Mouse (Mus musculus): ENCODE data around the gene Cpeb2. TPM values are rescaled to one million over a fixed set of nuclear protein-coding genes. Genes with fewer than 3 reads are reported as not detected.

The Cpeb2 gene
- polyA plus RNA-seq, 1 experiment from 2014 or later: 1.1 TPM

DNA sequence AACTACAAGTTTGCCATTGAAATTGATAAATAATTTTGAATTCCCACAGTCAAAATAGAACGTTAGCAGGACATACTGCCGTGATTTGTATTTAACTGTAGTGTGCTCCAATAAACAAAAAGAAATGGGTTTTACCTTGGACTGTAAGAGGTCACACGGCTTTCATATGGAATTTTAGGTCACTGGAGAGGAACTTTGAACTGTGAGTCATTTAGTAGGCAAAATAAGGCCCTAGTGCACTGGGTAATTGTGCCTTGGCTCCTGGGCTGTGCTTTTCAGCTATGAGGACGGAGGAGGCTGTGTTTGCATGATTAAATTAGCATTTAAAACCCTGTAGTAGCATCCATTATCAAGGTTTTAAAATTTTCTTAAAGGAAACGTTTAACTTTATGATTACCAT is 3.0 kb downstream of the Cpeb2 start:
- Histone ChIP-seq H3K36me3 (ENCODE audit: control insufficient read depth, insufficient read depth, low read length) (no peaks in the 10 kb centered on the region), H3K9me3 (ENCODE audit: control insufficient read depth, low read length) (no peaks in the 10 kb centered on the region), H3K4me3 (ENCODE audit: low read length) (peak overlapping the region; percentile 95), H3K27me3 (ENCODE audit: control insufficient read depth, insufficient read depth, low read depth, low read length) (no peaks in the 10 kb centered on the region), H3K4me2 (ENCODE audit: low read depth, low read length) (peak overlapping the region; percentile 95), H3K9ac (ENCODE audit: low read length) (no peak overlapping the region), H3K27ac (ENCODE audit: low read length) (no peak overlapping the region), H3K4me1 (replicated peaks; ENCODE audit: control insufficient read depth, insufficient read depth, low read length) (peaks cover 8% of the 10 kb centered on the region; the same call in 1 of the 2 replicates)
- 37% methylated on average over 5 of the region's 5 CpGs for WGBS
- no peak for ATAC-seq (ENCODE audit: low read depth)

GRCm38 (mm10) chr5:43236476-43236875 is 3.5 kb downstream of the Cpeb2 start:
- H3K4me2 ChIP-seq (ENCODE audit: low read depth, low read length): no peak overlapping the region
- H3K9me3 ChIP-seq (ENCODE audit: control insufficient read depth, low read length): no peaks in the 10 kb centered on the region
- ATAC-seq (ENCODE audit: low read depth): no peak
- WGBS: 59% methylated on average over 3 of the region's 3 CpGs
- H3K27me3 ChIP-seq (ENCODE audit: control insufficient read depth, insufficient read depth, low read depth, low read length): no peaks in the 10 kb centered on the region
- peaks cover 8% of the 10 kb centered on the region; the same call in 1 of the 2 replicates for H3K4me1 ChIP-seq (replicated peaks; ENCODE audit: control insufficient read depth, insufficient read depth, low read length)
- H3K4me3 ChIP-seq (ENCODE audit: low read length): no peak overlapping the region
- no peak overlapping the region for H3K9ac ChIP-seq (ENCODE audit: low read length)
- H3K36me3 ChIP-seq (ENCODE audit: control insufficient read depth, insufficient read depth, low read length): no peaks in the 10 kb centered on the region
- no peak overlapping the region for H3K27ac ChIP-seq (ENCODE audit: low read length)

DNA sequence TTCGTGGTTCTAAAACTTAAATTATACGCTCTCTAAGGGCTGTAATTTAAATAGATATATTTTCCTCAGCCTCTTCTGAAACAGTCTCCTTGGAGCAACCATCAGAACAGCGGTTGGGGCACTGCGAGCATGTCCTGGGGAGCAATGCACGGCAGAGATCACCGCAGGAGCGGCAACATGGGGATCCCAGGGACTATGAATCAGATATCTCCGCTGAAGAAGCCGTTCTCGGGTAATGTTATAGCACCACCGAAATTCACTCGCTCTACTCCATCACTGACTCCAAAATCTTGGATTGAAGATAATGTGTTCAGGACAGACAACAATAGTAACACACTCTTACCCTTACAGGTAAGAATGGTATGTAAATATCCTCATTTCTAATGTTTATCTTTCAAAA is 4.3 kb downstream of the Cpeb2 start:
- Histone ChIP-seq H3K9me3 (ENCODE audit: control insufficient read depth, low read length) (no peaks in the 10 kb centered on the region), H3K27me3 (ENCODE audit: control insufficient read depth, insufficient read depth, low read depth, low read length) (no peaks in the 10 kb centered on the region), H3K4me3 (ENCODE audit: low read length) (no peak overlapping the region), H3K9ac (ENCODE audit: low read length) (no peak overlapping the region), H3K4me2 (ENCODE audit: low read depth, low read length) (no peak overlapping the region), H3K4me1 (replicated peaks; ENCODE audit: control insufficient read depth, insufficient read depth, low read length) (peaks cover 8% of the 10 kb centered on the region; the same call in 1 of the 2 replicates), H3K27ac (ENCODE audit: low read length) (no peak overlapping the region), H3K36me3 (ENCODE audit: control insufficient read depth, insufficient read depth, low read length) (no peaks in the 10 kb centered on the region)
- 81% methylated on average over 12 of the region's 12 CpGs for WGBS
- no peak for ATAC-seq (ENCODE audit: low read depth)

- Histone ChIP-seq H3K4me3 (ENCODE audit: low read length) (no peak overlapping the region), H3K27ac (ENCODE audit: low read length) (no peak overlapping the region), H3K36me3 (ENCODE audit: control insufficient read depth, insufficient read depth, low read length) (no peaks in the 10 kb centered on the region), H3K9ac (ENCODE audit: low read length) (no peak overlapping the region), H3K4me2 (ENCODE audit: low read depth, low read length) (no peak overlapping the region), H3K9me3 (ENCODE audit: control insufficient read depth, low read length) (no peaks in the 10 kb centered on the region), H3K27me3 (ENCODE audit: control insufficient read depth, insufficient read depth, low read depth, low read length) (no peaks in the 10 kb centered on the region), H3K4me1 (replicated peaks; ENCODE audit: control insufficient read depth, insufficient read depth, low read length) (peaks cover 8% of the 10 kb centered on the region; the same call in 1 of the 2 replicates)
- WGBS: 76% methylated on average over 6 of the region's 6 CpGs
- ATAC-seq (ENCODE audit: low read depth): no peak
Measured at GRCm38 (mm10) chr5:43239141-43239835, 6.3 kb downstream of the Cpeb2 start.

DNA sequence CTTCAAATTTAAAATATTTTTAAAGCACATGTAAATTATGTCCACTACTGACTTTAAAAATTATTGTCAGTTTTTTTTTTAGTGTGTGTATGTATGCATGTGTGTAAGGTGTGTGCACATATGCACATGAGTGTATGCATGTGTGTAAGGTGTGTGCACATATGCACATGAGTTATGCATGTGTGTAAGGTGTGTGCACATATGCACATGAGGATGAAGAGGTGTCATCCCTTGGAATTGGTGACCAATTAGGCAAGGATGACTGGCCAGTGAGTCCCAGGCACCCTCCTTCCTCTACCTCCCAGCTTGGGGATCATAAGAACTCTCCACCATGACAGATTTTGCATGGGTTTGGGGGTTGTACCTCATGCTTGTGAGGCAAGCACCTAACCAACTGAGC is 7.8 kb downstream of the Cpeb2 start:
- H3K36me3 ChIP-seq (ENCODE audit: control insufficient read depth, insufficient read depth, low read length): 0 out of 2 replicates have a peak, but pooled peaks cover 2% of the 10 kb centered on the region
- no peaks in the 10 kb centered on the region for H3K9me3 ChIP-seq (ENCODE audit: control insufficient read depth, low read length)
- no peaks in the 10 kb centered on the region for H3K27me3 ChIP-seq (ENCODE audit: control insufficient read depth, insufficient read depth, low read depth, low read length)
- ATAC-seq (ENCODE audit: low read depth): no peak
- H3K4me1 ChIP-seq (replicated peaks; ENCODE audit: control insufficient read depth, insufficient read depth, low read length): peaks cover 4% of the 10 kb centered on the region; the same call in 1 of the 2 replicates
- no peak overlapping the region for H3K9ac ChIP-seq (ENCODE audit: low read length)
- no peak overlapping the region for H3K4me2 ChIP-seq (ENCODE audit: low read depth, low read length)
- H3K4me3 ChIP-seq (ENCODE audit: low read length): no peak overlapping the region
- H3K27ac ChIP-seq (ENCODE audit: low read length): no peak overlapping the region

GRCm38 (mm10) chr5:43246236-43246635 is 13.3 kb downstream of the Cpeb2 start:
- Histone ChIP-seq H3K4me2 (ENCODE audit: low read depth, low read length) (no peak overlapping the region), H3K9me3 (ENCODE audit: control insufficient read depth, low read length) (no peaks in the 10 kb centered on the region), H3K4me3 (ENCODE audit: low read length) (no peak overlapping the region), H3K27ac (ENCODE audit: low read length) (no peak overlapping the region), H3K4me1 (replicated peaks; ENCODE audit: control insufficient read depth, insufficient read depth, low read length) (peaks cover 6% of the 10 kb centered on the region; the same call in 1 of the 2 replicates), H3K36me3 (ENCODE audit: control insufficient read depth, insufficient read depth, low read length) (0 out of 2 replicates have a peak, but pooled peaks cover 2% of the 10 kb centered on the region), H3K27me3 (ENCODE audit: control insufficient read depth, insufficient read depth, low read depth, low read length) (no peaks in the 10 kb centered on the region), H3K9ac (ENCODE audit: low read length) (no peak overlapping the region)
- ATAC-seq (ENCODE audit: low read depth): no peak
- whole genome bisulfite sequencing: 82% methylated on average over 8 of the region's 8 CpGs

GRCm38 (mm10) chr5:43246954-43247353 is 14.0 kb downstream of the Cpeb2 start:
- H3K36me3 ChIP-seq (ENCODE audit: control insufficient read depth, insufficient read depth, low read length): 0 out of 2 replicates have a peak, but pooled peaks cover 2% of the 10 kb centered on the region
- WGBS: 56% methylated on average over 6 of the region's 6 CpGs
- H3K27me3 ChIP-seq (ENCODE audit: control insufficient read depth, insufficient read depth, low read depth, low read length): no peaks in the 10 kb centered on the region
- H3K4me2 ChIP-seq (ENCODE audit: low read depth, low read length): no peak overlapping the region
- H3K9me3 ChIP-seq (ENCODE audit: control insufficient read depth, low read length): no peaks in the 10 kb centered on the region
- peaks cover 6% of the 10 kb centered on the region; the same call in 1 of the 2 replicates for H3K4me1 ChIP-seq (replicated peaks; ENCODE audit: control insufficient read depth, insufficient read depth, low read length)
- no peak overlapping the region for H3K27ac ChIP-seq (ENCODE audit: low read length)
- H3K9ac ChIP-seq (ENCODE audit: low read length): no peak overlapping the region
- H3K4me3 ChIP-seq (ENCODE audit: low read length): no peak overlapping the region
- no peak for ATAC-seq (ENCODE audit: low read depth)

- H3K4me2 ChIP-seq (ENCODE audit: low read depth, low read length): no peak overlapping the region
- no peak overlapping the region for H3K9ac ChIP-seq (ENCODE audit: low read length)
- H3K27ac ChIP-seq (ENCODE audit: low read length): no peak overlapping the region
- H3K27me3 ChIP-seq (ENCODE audit: control insufficient read depth, insufficient read depth, low read depth, low read length): no peaks in the 10 kb centered on the region
- peak; percentile 89 for ATAC-seq (ENCODE audit: low read depth)
- peaks cover 6% of the 10 kb centered on the region; the same call in 1 of the 2 replicates for H3K4me1 ChIP-seq (replicated peaks; ENCODE audit: control insufficient read depth, insufficient read depth, low read length)
- 0 out of 2 replicates have a peak, but pooled peaks cover 2% of the 10 kb centered on the region for H3K36me3 ChIP-seq (ENCODE audit: control insufficient read depth, insufficient read depth, low read length)
- no peaks in the 10 kb centered on the region for H3K9me3 ChIP-seq (ENCODE audit: control insufficient read depth, low read length)
- no peak overlapping the region for H3K4me3 ChIP-seq (ENCODE audit: low read length)
- 26% methylated on average over 3 of the region's 3 CpGs for WGBS
Measured at GRCm38 (mm10) chr5:43248001-43248430, 15.0 kb downstream of the Cpeb2 start.

DNA sequence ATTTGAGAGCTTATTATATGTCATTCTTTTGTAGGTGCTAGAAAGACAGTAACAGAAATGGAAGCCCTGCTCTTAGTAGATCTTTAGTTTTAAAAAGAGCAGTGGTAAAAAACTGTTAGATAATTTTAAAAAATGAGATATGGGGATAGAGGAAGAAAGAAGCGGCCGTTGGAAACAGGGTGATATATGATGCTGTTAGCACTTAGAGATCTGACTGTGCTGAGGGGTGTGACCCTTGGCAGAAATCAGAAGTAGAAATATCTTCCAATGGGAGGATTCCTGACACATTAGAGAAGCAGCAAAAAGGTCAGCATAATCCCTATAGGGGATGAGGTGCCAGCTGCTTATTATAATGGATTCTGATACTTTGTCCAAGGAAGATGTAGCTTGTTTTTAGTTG is 24.5 kb downstream of the Cpeb2 start:
- Histone ChIP-seq H3K27me3 (ENCODE audit: control insufficient read depth, insufficient read depth, low read depth, low read length) (no peaks in the 10 kb centered on the region), H3K36me3 (ENCODE audit: control insufficient read depth, insufficient read depth, low read length) (no peaks in the 10 kb centered on the region), H3K4me3 (ENCODE audit: low read length) (no peak overlapping the region), H3K27ac (ENCODE audit: low read length) (no peak overlapping the region), H3K9ac (ENCODE audit: low read length) (no peak overlapping the region), H3K9me3 (ENCODE audit: control insufficient read depth, low read length) (no peaks in the 10 kb centered on the region), H3K4me1 (replicated peaks; ENCODE audit: control insufficient read depth, insufficient read depth, low read length) (no peaks in the 10 kb centered on the region), H3K4me2 (ENCODE audit: low read depth, low read length) (no peak overlapping the region)
- ATAC-seq (ENCODE audit: low read depth): no peak
- WGBS: 71% methylated on average over 2 of the region's 2 CpGs
